Mouse (Mus musculus): ENCODE measurements around the gene Zfp30.

GRCm38 (mm10) chr7:29785023-29785422 is 1.2 kb downstream of the Zfp30 start:
- TF ChIP-seq CTCF (IDR thresholded peaks at IDR 0.05; ENCODE audit: control insufficient read depth, insufficient read depth, insufficient replicate concordance, low read depth, low read length) (no peak), POLR2A (IDR thresholded peaks at IDR 0.05; ENCODE audit: control insufficient read depth, low read depth, low read length) (no peak)

Measured in testis, adult 2 months (tissue).